Mouse (Mus musculus): ENCODE results near the gene Clca1. TPM values are rescaled to one million over a fixed set of nuclear protein-coding genes. Genes with fewer than 3 reads are reported as not detected.

Gene Clca1
- polyA plus RNA-seq, 1 experiment from 2014 or later, result 0.08 TPM

DNA sequence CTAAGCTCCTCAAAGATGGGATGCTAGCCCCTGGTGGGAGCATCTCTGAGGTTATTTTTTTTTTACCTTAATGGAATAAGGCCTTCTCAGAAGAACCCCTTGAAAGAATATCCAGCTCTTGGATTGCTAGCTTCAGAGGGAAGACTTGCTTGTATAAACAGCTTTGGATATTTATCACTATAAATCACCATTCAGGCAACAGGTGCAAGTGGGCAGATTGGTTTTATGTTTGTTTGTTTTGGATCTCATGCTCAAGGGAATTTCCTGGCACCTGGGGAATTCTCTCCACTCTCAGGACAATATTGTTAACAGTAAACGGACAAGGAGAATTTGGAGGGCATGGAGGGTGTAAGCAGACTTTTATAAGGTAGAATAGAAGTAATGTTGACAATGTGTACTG lies 31.7 kb downstream of the Clca1 start:
- 69% methylated on average over 1 of the region's 1 CpGs for WGBS
- H3K4me1 ChIP-seq, result no peaks in the 10 kb centered on the region

DNA sequence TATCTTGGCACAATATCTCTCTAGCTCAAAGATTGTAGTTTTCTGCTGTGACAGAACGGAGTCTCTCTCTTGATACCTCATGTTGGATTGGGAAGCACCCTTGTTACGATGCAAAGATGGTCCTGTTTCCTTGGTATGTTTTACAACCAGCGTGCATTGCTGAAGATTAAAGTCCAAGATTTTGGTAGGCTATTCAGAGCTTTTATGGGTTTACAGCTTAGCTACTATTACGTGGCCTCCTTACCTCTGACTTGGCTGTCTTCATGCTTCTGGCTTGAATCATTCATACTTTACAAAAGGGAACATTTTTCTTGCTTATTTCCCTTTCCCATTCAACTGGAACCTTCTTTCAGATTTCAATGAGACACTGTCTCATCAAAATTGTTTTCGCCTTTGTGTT lies 39.5 kb downstream of the Clca1 start:
- Histone ChIP-seq H3K9ac (no peak overlapping the region), H3K27ac (replicated peaks) (no peak overlapping the region), H3K36me3 (no peaks in the 10 kb centered on the region), H3K9me3 (replicated peaks) (no peaks in the 10 kb centered on the region), H3K4me1 (no peaks in the 10 kb centered on the region), H3K27me3 (no peaks in the 10 kb centered on the region), H3K4me3 (replicated peaks) (no peak overlapping the region), H3K4me2 (replicated peaks) (no peak overlapping the region)
- WGBS, result 82% methylated on average over 5 of the region's 5 CpGs
- no peak for ATAC-seq (ENCODE audit: insufficient number of reproducible peaks, low FRiP score, low TSS enrichment, low read depth)

More for the DNA sequence above, 31.7 kb downstream of the Clca1 start:
- Histone ChIP-seq H3K27ac (replicated peaks) (no peak overlapping the region), H3K9ac (no peak overlapping the region), H3K36me3 (no peaks in the 10 kb centered on the region), H3K9me3 (replicated peaks) (no peaks in the 10 kb centered on the region), H3K4me2 (replicated peaks) (no peak overlapping the region), H3K27me3 (no peaks in the 10 kb centered on the region), H3K4me3 (replicated peaks) (no peak overlapping the region)
- no peak for ATAC-seq (ENCODE audit: insufficient number of reproducible peaks, low FRiP score, low TSS enrichment, low read depth)

DNA sequence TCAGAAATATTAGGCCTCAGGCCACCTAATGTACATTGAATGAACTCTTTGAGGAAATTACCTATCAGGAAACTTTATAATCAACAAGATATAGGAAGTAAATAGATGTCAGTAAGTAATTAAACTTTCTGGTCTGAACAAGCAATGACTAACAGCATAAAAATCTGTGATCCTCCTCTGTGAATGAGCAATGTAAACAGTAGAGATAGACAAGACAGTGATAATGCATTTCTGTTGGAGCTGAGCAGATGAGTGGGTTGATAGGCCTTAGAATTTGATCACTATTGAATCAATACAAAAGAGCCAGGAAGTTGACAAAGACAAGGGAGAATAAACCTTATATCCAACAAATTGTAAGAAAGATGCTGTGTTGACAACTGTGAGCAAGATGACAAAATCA lies 40.0 kb downstream of the Clca1 start:
- H3K9ac ChIP-seq, result no peak overlapping the region
- no peaks in the 10 kb centered on the region for H3K36me3 ChIP-seq
- no peaks in the 10 kb centered on the region for H3K4me1 ChIP-seq
- H3K4me3 ChIP-seq (replicated peaks), result no peak overlapping the region
- H3K27ac ChIP-seq (replicated peaks), result no peak overlapping the region
- H3K4me2 ChIP-seq (replicated peaks), result no peak overlapping the region
- no peak for ATAC-seq (ENCODE audit: insufficient number of reproducible peaks, low FRiP score, low TSS enrichment, low read depth)
- H3K27me3 ChIP-seq, result no peaks in the 10 kb centered on the region
- no peaks in the 10 kb centered on the region for H3K9me3 ChIP-seq (replicated peaks)

DNA sequence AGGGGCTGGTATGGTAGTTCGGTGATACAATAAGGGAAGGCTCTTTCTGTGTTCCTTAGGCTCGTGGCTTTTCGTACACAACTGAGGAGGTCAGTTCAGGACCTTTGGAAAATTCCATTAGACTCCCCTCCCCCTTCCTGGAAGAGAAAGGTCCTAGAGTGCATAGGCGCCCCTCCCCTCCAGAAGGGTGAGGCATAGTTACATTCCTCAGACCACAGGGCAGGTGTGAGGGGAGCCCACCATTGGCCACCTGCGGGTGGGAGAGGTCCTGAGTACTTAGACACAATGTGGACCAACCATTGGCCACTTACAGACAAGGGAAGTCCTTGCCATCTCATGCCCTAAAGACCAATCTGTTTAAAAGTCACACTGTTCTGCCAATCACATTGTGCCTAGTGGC lies 46.7 kb downstream of the Clca1 start:
- no peaks in the 10 kb centered on the region for H3K9me3 ChIP-seq (replicated peaks)
- 79% methylated on average over 5 of the region's 5 CpGs for WGBS
- H3K4me3 ChIP-seq (replicated peaks), result no peak overlapping the region
- H3K4me1 ChIP-seq, result no peaks in the 10 kb centered on the region
- H3K9ac ChIP-seq, result no peak overlapping the region
- no peaks in the 10 kb centered on the region for H3K27me3 ChIP-seq
- no peaks in the 10 kb centered on the region for H3K36me3 ChIP-seq
- no peak overlapping the region for H3K27ac ChIP-seq (replicated peaks)
- ATAC-seq (ENCODE audit: insufficient number of reproducible peaks, low FRiP score, low TSS enrichment, low read depth), result no peak
- H3K4me2 ChIP-seq (replicated peaks), result no peak overlapping the region

- Histone ChIP-seq H3K9me3 (replicated peaks) (no peaks in the 10 kb centered on the region), H3K9ac (no peak overlapping the region), H3K27ac (replicated peaks) (no peak overlapping the region), H3K36me3 (no peaks in the 10 kb centered on the region), H3K4me2 (replicated peaks) (no peak overlapping the region), H3K4me1 (no peaks in the 10 kb centered on the region), H3K4me3 (replicated peaks) (no peak overlapping the region), H3K27me3 (no peaks in the 10 kb centered on the region)
- no peak for ATAC-seq (ENCODE audit: insufficient number of reproducible peaks, low FRiP score, low TSS enrichment, low read depth)
- WGBS, result 82% methylated on average over 6 of the region's 6 CpGs
Observed at GRCm38 (mm10) chr3:144980551-144980950, 52.0 kb downstream of the Clca1 start.

DNA sequence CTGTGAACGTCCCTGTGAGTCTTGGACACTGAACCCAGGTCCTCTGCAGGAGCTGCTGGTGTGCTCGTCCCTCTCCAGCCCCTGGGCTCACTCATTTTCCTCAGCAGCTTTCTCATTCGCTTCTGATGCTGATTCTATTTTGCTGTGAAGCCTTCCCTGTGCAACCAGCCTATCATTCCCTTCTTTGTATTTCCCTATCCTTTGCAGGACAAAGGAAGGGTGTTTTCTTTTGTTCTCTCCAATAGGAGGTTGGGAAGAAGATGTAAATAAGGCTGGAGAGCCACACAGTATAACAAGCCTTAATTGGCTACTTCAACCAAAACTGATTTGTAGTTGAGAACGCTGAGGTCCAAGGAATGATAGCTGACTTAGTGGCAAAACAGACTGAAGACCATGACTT lies 54.9 kb downstream of the Clca1 start:
- no peaks in the 10 kb centered on the region for H3K4me1 ChIP-seq
- 26% methylated on average over 4 of the region's 4 CpGs for WGBS

DNA sequence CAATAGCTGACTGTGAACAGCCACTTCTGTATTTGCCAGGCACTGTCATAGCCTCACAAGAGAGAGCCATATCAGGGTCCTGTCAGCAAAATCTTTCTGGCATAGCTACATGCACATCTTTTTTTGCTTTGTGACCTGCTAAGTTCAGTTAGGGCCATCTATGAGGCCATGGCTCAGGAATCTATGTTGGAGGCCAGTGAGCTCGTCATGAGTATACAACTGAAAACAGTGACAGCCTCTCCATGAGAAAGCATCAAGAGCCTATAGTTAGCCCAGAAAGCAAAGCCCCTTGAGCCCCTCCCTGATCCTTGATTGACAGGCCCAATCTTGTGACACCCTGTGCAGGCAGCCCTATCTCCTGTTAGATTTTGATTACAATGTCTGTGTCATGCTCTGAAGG lies 56.5 kb downstream of the Clca1 start:
- Histone ChIP-seq H3K4me3 (replicated peaks) (no peak overlapping the region), H3K27ac (replicated peaks) (no peak overlapping the region), H3K9ac (no peak overlapping the region), H3K27me3 (no peaks in the 10 kb centered on the region), H3K9me3 (replicated peaks) (no peaks in the 10 kb centered on the region), H3K4me1 (no peaks in the 10 kb centered on the region), H3K4me2 (replicated peaks) (no peak overlapping the region), H3K36me3 (no peaks in the 10 kb centered on the region)
- 67% methylated on average over 1 of the region's 1 CpGs for WGBS
- no peak for ATAC-seq (ENCODE audit: insufficient number of reproducible peaks, low FRiP score, low TSS enrichment, low read depth)

More for the DNA sequence above, 54.9 kb downstream of the Clca1 start:
- no peaks in the 10 kb centered on the region for H3K27me3 ChIP-seq
- H3K27ac ChIP-seq (replicated peaks), result no peak overlapping the region
- H3K4me2 ChIP-seq (replicated peaks), result no peak overlapping the region
- no peak for ATAC-seq (ENCODE audit: insufficient number of reproducible peaks, low FRiP score, low TSS enrichment, low read depth)
- no peaks in the 10 kb centered on the region for H3K9me3 ChIP-seq (replicated peaks)
- no peak overlapping the region for H3K9ac ChIP-seq
- H3K36me3 ChIP-seq, result no peaks in the 10 kb centered on the region
- H3K4me3 ChIP-seq (replicated peaks), result no peak overlapping the region

DNA sequence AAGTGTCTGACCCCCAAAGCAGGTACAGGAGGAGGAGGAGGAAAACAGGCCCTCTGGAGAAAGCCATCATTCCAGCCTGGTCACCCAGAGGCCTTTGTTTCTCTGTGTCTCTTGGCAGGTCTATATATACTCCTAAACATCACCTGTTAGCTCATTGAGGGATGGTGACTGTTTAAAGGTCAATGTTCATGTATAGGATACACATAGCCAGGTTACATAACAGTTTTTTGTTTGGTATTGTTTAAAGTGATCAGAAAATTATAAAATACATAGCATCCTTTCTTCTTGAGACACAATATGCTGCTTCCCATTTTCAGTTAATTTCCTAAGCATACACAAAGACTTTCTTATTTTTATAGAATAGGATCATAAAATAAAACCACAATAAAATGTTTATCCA lies 57.6 kb downstream of the Clca1 start, which contains the start of gene Clca4a:
Clca4a (minus strand) TSS at position 101 of the 400 bp plus-strand sequence.
- Histone ChIP-seq H3K36me3 (no peaks in the 10 kb centered on the region), H3K27me3 (no peaks in the 10 kb centered on the region), H3K27ac (replicated peaks) (no peak within 1 kb of the TSS), H3K9me3 (replicated peaks) (no peaks in the 10 kb centered on the region), H3K4me2 (replicated peaks) (no peak within 1 kb of the TSS), H3K4me3 (replicated peaks) (no peak within 1 kb of the TSS), H3K9ac (no peak within 1 kb of the TSS), H3K4me1 (no peaks in the 10 kb centered on the region)
- no peak for ATAC-seq (ENCODE audit: insufficient number of reproducible peaks, low FRiP score, low TSS enrichment, low read depth)

- no peaks in the 10 kb centered on the region for H3K4me1 ChIP-seq
- 69% methylated on average over 9 of the region's 9 CpGs for WGBS
- H3K4me2 ChIP-seq (replicated peaks), result no peak overlapping the region
- H3K9me3 ChIP-seq (replicated peaks), result no peaks in the 10 kb centered on the region
- no peaks in the 10 kb centered on the region for H3K27me3 ChIP-seq
- H3K36me3 ChIP-seq, result no peaks in the 10 kb centered on the region
- H3K4me3 ChIP-seq (replicated peaks), result no peak overlapping the region
- no peak for ATAC-seq (ENCODE audit: insufficient number of reproducible peaks, low FRiP score, low TSS enrichment, low read depth)
- no peak overlapping the region for H3K9ac ChIP-seq
- H3K27ac ChIP-seq (replicated peaks), result no peak overlapping the region
Observed at GRCm38 (mm10) chr3:144971553-144972270, 60.9 kb downstream of the Clca1 start.

DNA sequence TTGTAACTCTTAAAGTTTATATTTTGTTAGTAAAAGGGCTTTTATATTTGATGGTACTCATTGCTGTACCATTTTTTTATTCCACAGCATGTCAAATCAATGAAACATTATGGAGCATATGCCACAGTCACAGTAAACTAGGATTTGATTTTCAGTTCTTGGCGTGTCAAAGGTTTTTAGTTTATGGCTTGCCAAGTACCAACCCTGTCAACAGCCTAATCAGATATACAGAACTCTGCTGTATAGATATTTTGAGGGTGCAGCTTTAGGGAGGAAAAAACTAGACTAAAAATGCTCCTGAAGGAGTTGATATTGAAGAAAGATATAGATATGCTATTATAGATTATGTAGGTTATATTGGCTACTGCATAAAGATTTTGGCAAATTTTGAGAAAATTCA lies 62.8 kb downstream of the Clca1 start:
- H3K4me2 ChIP-seq (replicated peaks), result no peak overlapping the region

GRCm38 (mm10) chr3:144966074-144966473 lies 66.5 kb downstream of the Clca1 start:
- WGBS, result 54% methylated on average over 4 of the region's 4 CpGs
- Histone ChIP-seq H3K9me3 (replicated peaks) (no peaks in the 10 kb centered on the region), H3K4me2 (replicated peaks) (no peak overlapping the region), H3K36me3 (no peaks in the 10 kb centered on the region), H3K9ac (no peak overlapping the region), H3K4me3 (replicated peaks) (no peak overlapping the region), H3K4me1 (no peaks in the 10 kb centered on the region), H3K27ac (replicated peaks) (no peak overlapping the region), H3K27me3 (no peaks in the 10 kb centered on the region)
- ATAC-seq (ENCODE audit: insufficient number of reproducible peaks, low FRiP score, low TSS enrichment, low read depth), result no peak

More for the DNA sequence above, 62.8 kb downstream of the Clca1 start:
- Histone ChIP-seq H3K4me1 (no peaks in the 10 kb centered on the region), H3K27ac (replicated peaks) (no peak overlapping the region), H3K9me3 (replicated peaks) (no peaks in the 10 kb centered on the region), H3K27me3 (no peaks in the 10 kb centered on the region), H3K4me3 (replicated peaks) (no peak overlapping the region), H3K36me3 (no peaks in the 10 kb centered on the region), H3K9ac (no peak overlapping the region)
- WGBS, result 67% methylated on average over 1 of the region's 1 CpGs
- no peak for ATAC-seq (ENCODE audit: insufficient number of reproducible peaks, low FRiP score, low TSS enrichment, low read depth)

Measured in embryonic facial prominence, embryonic 15.5 days (tissue).